Mouse (Mus musculus) heart, embryonic 15.5 days (tissue): Measurements from ENCODE around the gene Crtc1. TPM values are rescaled to one million over a fixed set of nuclear protein-coding genes. Genes with fewer than 3 reads are reported as not detected.

Experiments used
- ATAC-seq: fragments of 200-750 bp; cut with Nextera tagmentation; replicated peaks from 2 replicates; pipeline ENCODE4 v1.8.0; 2017; ENCODE audit warnings: low read depth, moderate TSS enrichment; ENCODE audit not compliant: insufficient number of reproducible peaks, insufficient read depth, low FRiP score
- H3K27ac ChIP-seq: fragments of 300-500 bp; sonication (generic); 2 replicates; pipeline ENCODE4 v1.5.1; 2015; ENCODE audit warnings: mild to moderate bottlenecking, inconsistent platforms
- H3K27me3 ChIP-seq: fragments of 300-500 bp; sonication (generic); 2 replicates; pipeline ENCODE4 v1.6.1; 2015; ENCODE audit warnings: inconsistent platforms
- H3K36me3 ChIP-seq: fragments of 300-500 bp; sonication (generic); 2 replicates; pipeline ENCODE4 v1.6.1; 2015; ENCODE audit warnings: mild to moderate bottlenecking, inconsistent platforms
- H3K4me1 ChIP-seq: fragments of 300-500 bp; sonication (generic); replicated peaks from 2 replicates; pipeline ENCODE4 v1.6.1; 2015; ENCODE audit warnings: inconsistent platforms
- H3K4me2 ChIP-seq: fragments of 300-500 bp; sonication (generic); 2 replicates; pipeline ENCODE4 v1.6.1; 2015; ENCODE audit warnings: inconsistent platforms, mild to moderate bottlenecking, moderate library complexity
- H3K4me3 ChIP-seq: fragments of 300-500 bp; sonication (generic); 2 replicates; pipeline ENCODE4 v1.5.1; 2015; ENCODE audit warnings: mild to moderate bottlenecking, inconsistent platforms
- H3K9ac ChIP-seq: fragments of 300-500 bp; sonication (generic); 2 replicates; pipeline ENCODE4 v1.6.1; 2015; ENCODE audit warnings: mild to moderate bottlenecking, inconsistent platforms
- H3K9me3 ChIP-seq: fragments of 300-500 bp; sonication (generic); replicated peaks from 2 replicates; pipeline ENCODE4 v1.6.1; 2016; ENCODE audit warnings: inconsistent platforms
- WGBS: fragments of 180-500 bp; shearing (Covaris S2); methylation state at CpG from one replicate; pipeline ENCODE4 v1.1.7; 2015; ENCODE audit warnings: mixed read lengths; 5-methylcytosine and 5-hydroxymethylcytosine counted together
- polyA plus RNA-seq: library from polyadenylated mRNA; unstranded; fragments of >200 nt; fragmentation: Nextera tagmentation; extraction: Ambion mirVana; gene quantifications from 2 replicates; pipeline ENCODE4 v1.2.1, GENCODE M21; 2015

Gene Crtc1
- polyA plus RNA-seq, 1 experiment from 2014 or later = 8.7 TPM

GRCm38 (mm10) chr8:70419879-70420643, 19.3 kb downstream of the Crtc1 start:
- peaks cover 50% of the 10 kb centered on the region for H3K4me1 ChIP-seq
- 62% methylated on average over 11 of the region's 11 CpGs for WGBS
- no peak overlapping the region for H3K4me2 ChIP-seq
- H3K27me3 ChIP-seq = no peaks in the 10 kb centered on the region
- H3K4me3 ChIP-seq = no peak overlapping the region
- H3K36me3 ChIP-seq = no peaks in the 10 kb centered on the region
- H3K9ac ChIP-seq = no peak overlapping the region
- no peaks in the 10 kb centered on the region for H3K9me3 ChIP-seq
- H3K27ac ChIP-seq = no peak overlapping the region
- ATAC-seq = no peak

- peaks cover 50% of the 10 kb centered on the region for H3K4me1 ChIP-seq
- H3K9me3 ChIP-seq = no peaks in the 10 kb centered on the region
- H3K9ac ChIP-seq = no peak overlapping the region
- no peaks in the 10 kb centered on the region for H3K27me3 ChIP-seq
- H3K4me2 ChIP-seq = peak overlapping the region; percentile 1; the same call in 1 of the 2 replicates
- peak overlapping the region; percentile 53 for H3K27ac ChIP-seq
- peak; percentile 48; the same call in 1 of the 2 replicates for ATAC-seq
- WGBS = 33% methylated on average over 14 of the region's 14 CpGs
- H3K4me3 ChIP-seq = no peak overlapping the region
- no peaks in the 10 kb centered on the region for H3K36me3 ChIP-seq
Observed at GRCm38 (mm10) chr8:70418954-70419353, 20.4 kb downstream of the Crtc1 start.

- H3K36me3 ChIP-seq = no peaks in the 10 kb centered on the region
- no peak for ATAC-seq
- H3K9ac ChIP-seq = no peak overlapping the region
- no peak overlapping the region for H3K4me3 ChIP-seq
- H3K9me3 ChIP-seq = no peaks in the 10 kb centered on the region
- H3K4me1 ChIP-seq = peaks cover 50% of the 10 kb centered on the region
- H3K4me2 ChIP-seq = no peak overlapping the region
- H3K27ac ChIP-seq = no peak overlapping the region
- no peaks in the 10 kb centered on the region for H3K27me3 ChIP-seq
- WGBS = 47% methylated on average over 10 of the region's 10 CpGs
Observed at GRCm38 (mm10) chr8:70417914-70418313, 21.5 kb downstream of the Crtc1 start.

GRCm38 (mm10) chr8:70416941-70417340, 22.4 kb downstream of the Crtc1 start:
- H3K36me3 ChIP-seq = no peaks in the 10 kb centered on the region
- H3K4me2 ChIP-seq = no peak overlapping the region
- no peaks in the 10 kb centered on the region for H3K27me3 ChIP-seq
- no peak for ATAC-seq
- H3K4me1 ChIP-seq = peaks cover 50% of the 10 kb centered on the region
- no peak overlapping the region for H3K4me3 ChIP-seq
- H3K9me3 ChIP-seq = no peaks in the 10 kb centered on the region
- H3K27ac ChIP-seq = no peak overlapping the region
- H3K9ac ChIP-seq = no peak overlapping the region
- 57% methylated on average over 6 of the region's 6 CpGs for WGBS

GRCm38 (mm10) chr8:70415540-70416451, 23.6 kb downstream of the Crtc1 start:
- H3K4me2 ChIP-seq = no peak overlapping the region
- H3K27ac ChIP-seq = no peak overlapping the region
- H3K9ac ChIP-seq = no peak overlapping the region
- H3K4me1 ChIP-seq = peaks cover 47% of the 10 kb centered on the region
- no peaks in the 10 kb centered on the region for H3K27me3 ChIP-seq
- H3K36me3 ChIP-seq = no peaks in the 10 kb centered on the region
- H3K4me3 ChIP-seq = no peak overlapping the region
- WGBS = 78% methylated on average over 8 of the region's 8 CpGs
- H3K9me3 ChIP-seq = no peaks in the 10 kb centered on the region
- ATAC-seq = 0 out of 2 replicates have a peak, but pooled peaks have one; percentile 29

GRCm38 (mm10) chr8:70414310-70414946, 25.0 kb downstream of the Crtc1 start:
- Histone ChIP-seq H3K27me3 (no peaks in the 10 kb centered on the region), H3K9ac (no peak overlapping the region), H3K4me3 (no peak overlapping the region), H3K9me3 (no peaks in the 10 kb centered on the region), H3K4me2 (no peak overlapping the region), H3K27ac (no peak overlapping the region), H3K36me3 (no peaks in the 10 kb centered on the region), H3K4me1 (peaks cover 40% of the 10 kb centered on the region)
- WGBS = 81% methylated on average over 6 of the region's 6 CpGs
- ATAC-seq = no peak

GRCm38 (mm10) chr8:70410281-70410680, 29.1 kb downstream of the Crtc1 start:
- H3K9ac ChIP-seq = no peak overlapping the region
- ATAC-seq = no peak
- no peaks in the 10 kb centered on the region for H3K9me3 ChIP-seq
- H3K4me1 ChIP-seq = peaks cover 45% of the 10 kb centered on the region
- H3K4me2 ChIP-seq = no peak overlapping the region
- no peaks in the 10 kb centered on the region for H3K36me3 ChIP-seq
- no peak overlapping the region for H3K27ac ChIP-seq
- WGBS = 86% methylated on average over 5 of the region's 5 CpGs
- no peak overlapping the region for H3K4me3 ChIP-seq
- no peaks in the 10 kb centered on the region for H3K27me3 ChIP-seq

GRCm38 (mm10) chr8:70409455-70409871, 29.9 kb downstream of the Crtc1 start:
- H3K27me3 ChIP-seq = no peaks in the 10 kb centered on the region

GRCm38 (mm10) chr8:70409019-70409418, 30.4 kb downstream of the Crtc1 start:
- Histone ChIP-seq H3K4me1 (peaks cover 50% of the 10 kb centered on the region), H3K27me3 (no peaks in the 10 kb centered on the region), H3K9me3 (no peaks in the 10 kb centered on the region), H3K4me2 (no peak overlapping the region), H3K36me3 (peaks cover 4% of the 10 kb centered on the region; the same call in 1 of the 2 replicates), H3K4me3 (no peak overlapping the region), H3K27ac (peak overlapping the region; percentile 53; the same call in 1 of the 2 replicates), H3K9ac (peak overlapping the region; percentile 29; the same call in 1 of the 2 replicates)
- ATAC-seq = no peak
- 81% methylated on average over 10 of the region's 10 CpGs for WGBS

More at GRCm38 (mm10) chr8:70409455-70409871, 29.9 kb downstream of the Crtc1 start:
- Histone ChIP-seq H3K4me2 (no peak overlapping the region), H3K4me3 (no peak overlapping the region), H3K9ac (no peak overlapping the region), H3K36me3 (peaks cover under 1% of the 10 kb centered on the region; the same call in 1 of the 2 replicates), H3K27ac (peak overlapping the region; percentile 53; the same call in 1 of the 2 replicates), H3K9me3 (no peaks in the 10 kb centered on the region), H3K4me1 (peaks cover 50% of the 10 kb centered on the region)
- WGBS = 55% methylated on average over 9 of the region's 9 CpGs
- ATAC-seq = no peak

GRCm38 (mm10) chr8:70408301-70408700, 31.1 kb downstream of the Crtc1 start:
- 39% methylated on average over 6 of the region's 6 CpGs for WGBS
- no peaks in the 10 kb centered on the region for H3K9me3 ChIP-seq
- peak overlapping the region; percentile 29; the same call in 1 of the 2 replicates for H3K9ac ChIP-seq
- H3K36me3 ChIP-seq = peaks cover 4% of the 10 kb centered on the region; the same call in 1 of the 2 replicates
- peak overlapping the region; percentile 53 for H3K27ac ChIP-seq
- no peaks in the 10 kb centered on the region for H3K27me3 ChIP-seq
- peaks cover 50% of the 10 kb centered on the region for H3K4me1 ChIP-seq
- H3K4me2 ChIP-seq = peak overlapping the region; percentile 20; the same call in 1 of the 2 replicates
- ATAC-seq = peak; percentile 63; the same call in 1 of the 2 replicates
- no peak overlapping the region for H3K4me3 ChIP-seq
